ENCODE assay signal across 11 mouse cellular contexts in the genomic region with DNA sequence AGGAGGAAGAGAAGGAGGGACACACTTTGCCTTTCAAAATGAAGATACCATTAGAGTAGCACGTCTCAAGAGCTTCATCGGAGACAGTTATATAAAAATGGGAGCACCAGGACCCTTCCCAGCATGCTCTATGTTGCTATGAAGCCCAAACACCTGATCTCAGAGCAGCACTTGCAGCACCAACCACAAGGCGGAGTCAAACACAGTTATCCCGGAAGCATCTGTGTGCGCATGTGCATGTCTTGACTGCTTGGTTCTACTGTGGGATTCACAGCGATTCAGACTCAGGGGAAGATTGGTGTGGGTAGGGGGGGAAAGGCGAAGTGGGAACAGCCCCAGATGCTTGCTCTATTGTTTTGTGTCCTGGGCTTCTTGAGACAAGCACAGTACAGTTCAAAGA. TPM values are rescaled to one million over a fixed set of nuclear protein-coding genes. Genes with fewer than 3 reads are reported as not detected.
DNase-seq lines count a peak whose midpoint lies in the region; ATAC-seq and TF ChIP-seq lines count a peak whose summit lies in the region.
"Had no signal": no experiment of that assay in that cellular context is flagged by ENCODE, and none has a peak within 500 bp of the region (broad histone marks: within the 10 kb centered on the region; RNA-seq: fewer than 3 reads in every experiment).

No protein-coding gene starts in this region.

- H3K27me3 ChIP-seq in kidney, embryonic 15.5 days: no peaks in the 10 kb centered on the region
- no peaks in the 10 kb centered on the region for H3K27me3 ChIP-seq in ES-Bruce4 (ENCODE audit: control insufficient read depth, insufficient read depth, low read length, poor library complexity, severe bottlenecking)
- H3K27me3 ChIP-seq: liver, embryonic 13.5 days; stomach, embryonic 15.5 days had no signal

- 0 out of 2 replicates have a peak, but pooled peaks cover 4% of the 10 kb centered on the region for H3K4me1 ChIP-seq in kidney, embryonic 15.5 days
- peaks cover 5% of the 10 kb centered on the region for H3K4me1 ChIP-seq in ES-Bruce4 (ENCODE audit: control insufficient read depth, insufficient read depth, low read length)
- H3K4me1 ChIP-seq: embryonic facial prominence, embryonic 12.5 days; liver, embryonic 13.5 days; stomach, embryonic 15.5 days had no signal

- TF ChIP-seq CTCF in ES-Bruce4 (IDR thresholded peaks at IDR 0.05; ENCODE audit: low read depth, low read length): peak; percentile 61

- peaks cover 3% of the 10 kb centered on the region; the same call in 1 of the 2 replicates for H3K36me3 ChIP-seq in kidney, embryonic 15.5 days
- H3K36me3 ChIP-seq in ES-Bruce4 (ENCODE audit: control insufficient read depth, insufficient read depth, low read length, poor library complexity, severe bottlenecking): peaks cover 6% of the 10 kb centered on the region
- H3K36me3 ChIP-seq: embryonic facial prominence, embryonic 12.5 days; liver, embryonic 13.5 days had no signal

- peak; percentile 39 for TF ChIP-seq POLR2A in ES-Bruce4 (IDR thresholded peaks at IDR 0.05; ENCODE audit: insufficient read depth, low read length)

- no peak for TF ChIP-seq EP300 in ES-Bruce4 (IDR thresholded peaks at IDR 0.05; ENCODE audit: insufficient read depth, low read depth, low read length)

- WGBS in kidney, embryonic 15.5 days: 74% methylated on average over 7 of the region's 7 CpGs

- peak; percentile 34 for DNase-seq in kidney, adult 11 months
- peak; percentile 58 for DNase-seq in embryo, embryonic 10.5 days (ENCODE audit: low spot score)
- peak; percentile 64 for DNase-seq in lung, postnatal 10 days
- peak; percentile 66 for DNase-seq in thymus, postnatal 25 days
- DNase-seq in left cerebral cortex, adult 18-20 months (ENCODE audit: low spot score in 2 of 2): no peak
- no peak for DNase-seq in layer of hippocampus, adult 9-11 months
- DNase-seq: liver, embryonic 13.5 days had no signal

- ATAC-seq in kidney, embryonic 15.5 days (replicated peaks; ENCODE audit: low FRiP score): no peak

- H3K27ac ChIP-seq in kidney, embryonic 15.5 days: no peak overlapping the region
- peak overlapping the region; percentile 85 for H3K27ac ChIP-seq in ES-Bruce4 (ENCODE audit: insufficient read depth, low read length)
- H3K27ac ChIP-seq: embryonic facial prominence, embryonic 12.5 days; liver, embryonic 13.5 days; stomach, embryonic 15.5 days had no signal

- no peak overlapping the region for H3K4me3 ChIP-seq in kidney, embryonic 15.5 days (replicated peaks)
- no peak overlapping the region for H3K4me3 ChIP-seq in ES-Bruce4 (ENCODE audit: low read depth, low read length)
- H3K4me3 ChIP-seq: embryonic facial prominence, embryonic 12.5 days; liver, embryonic 13.5 days; stomach, embryonic 15.5 days had no signal

- H3K9me3 ChIP-seq in kidney, embryonic 15.5 days (replicated peaks): no peaks in the 10 kb centered on the region
- H3K9me3 ChIP-seq in ES-Bruce4 (replicated peaks; ENCODE audit: control insufficient read depth, insufficient read depth, low read length, poor library complexity, severe bottlenecking): no peaks in the 10 kb centered on the region
- H3K9me3 ChIP-seq: embryonic facial prominence, embryonic 12.5 days; liver, embryonic 13.5 days; stomach, embryonic 15.5 days had no signal

- no peak overlapping the region for H3K9ac ChIP-seq in kidney, embryonic 15.5 days
- H3K9ac ChIP-seq in ES-Bruce4 (ENCODE audit: low read depth, poor library complexity, severe bottlenecking): no peak overlapping the region
- H3K9ac ChIP-seq: embryonic facial prominence, embryonic 12.5 days; liver, embryonic 13.5 days; stomach, embryonic 15.5 days had no signal

- no peak overlapping the region for H3K4me2 ChIP-seq in kidney, embryonic 15.5 days
- H3K4me2 ChIP-seq: embryonic facial prominence, embryonic 12.5 days; liver, embryonic 13.5 days; stomach, embryonic 15.5 days had no signal

RNA-seq across cellular contexts. Expression of a gene that starts 21.2 kb away (rescaled TPM):
- 8.2 and 11.4 TPM in 2 replicates for polyA plus RNA-seq in kidney, embryonic 15.5 days (2015; fragmentation: Nextera tagmentation; extraction: Ambion mirVana)
- polyA plus RNA-seq in ES-Bruce4 (2011; ENCODE audit: insufficient read depth, insufficient read length, low read depth, missing spikeins): 43.6 and 45.1 TPM in 2 replicates
- total RNA-seq in left cerebral cortex, adult 18-20 months (2021): 1 to 10 TPM; 4.0 to 4.4 TPM

RNA-seq across cellular contexts. Expression of a gene that starts 51.0 kb away (rescaled TPM):
- polyA plus RNA-seq in kidney, embryonic 15.5 days (2015; fragmentation: Nextera tagmentation; extraction: Ambion mirVana): 40.1 and 40.4 TPM in 2 replicates
- 4.4 and 4.5 TPM in 2 replicates for polyA plus RNA-seq in ES-Bruce4 (2011; ENCODE audit: insufficient read depth, insufficient read length, low read depth, missing spikeins)
- 10 to 100 TPM; 12.6 to 13.6 TPM for total RNA-seq in left cerebral cortex, adult 18-20 months (2021)

RNA-seq across cellular contexts. Expression of a gene that starts 51.3 kb away (rescaled TPM):
- polyA plus RNA-seq in kidney, embryonic 15.5 days (2015; fragmentation: Nextera tagmentation; extraction: Ambion mirVana): 46.7 and 47.7 TPM in 2 replicates
- 62.2 and 66.3 TPM in 2 replicates for polyA plus RNA-seq in ES-Bruce4 (2011; ENCODE audit: insufficient read depth, insufficient read length, low read depth, missing spikeins)
- total RNA-seq in left cerebral cortex, adult 18-20 months (2021): 10 to 100 TPM; 20.2 to 21.6 TPM

Comparison
In these comparisons a context has a peak if more than half of its experiments do, and no peak if none do; other contexts are left out.
1. DNase-seq: peak in kidney, adult 11 months (single experiment), embryo, embryonic 10.5 days (single experiment), lung, postnatal 10 days (single experiment) and thymus, postnatal 25 days (single experiment); none in left cerebral cortex, adult 18-20 months (0 of 2) and layer of hippocampus, adult 9-11 months (single experiment).